Mouse (Mus musculus) heart, postnatal 0 days (tissue): ENCODE results near the gene Cnot6l. TPM values are rescaled to one million over a fixed set of nuclear protein-coding genes. Genes with fewer than 3 reads are reported as not detected.

Experiments used
- ATAC-seq: fragments of 200-750 bp; cut with Nextera tagmentation; 2 replicates; pipeline ENCODE4 v1.8.0; 2017; ENCODE audit warnings: low read depth, moderate number of reproducible peaks, moderate library complexity; ENCODE audit not compliant: insufficient read depth
- DNase-seq: peaks from one replicate; pipeline ENCODE4 v3.0.0-alpha.2; 2016; ENCODE audit warnings: low spot score
- H3K27ac ChIP-seq: fragments of 300-500 bp; sonication (generic); 2 replicates; pipeline ENCODE4 v1.5.1; 2014; ENCODE audit warnings: low read depth, mild to moderate bottlenecking
- H3K27me3 ChIP-seq: fragments of 300-500 bp; sonication (generic); 2 replicates; pipeline ENCODE4 v1.6.1; 2014; ENCODE audit warnings: low read length, mixed read lengths; ENCODE audit not compliant: control insufficient read depth, insufficient read depth
- H3K36me3 ChIP-seq: fragments of 300-500 bp; sonication (generic); replicated peaks from 2 replicates; pipeline ENCODE4 v1.6.1; 2014; ENCODE audit warnings: low read length, mixed read lengths; ENCODE audit not compliant: control insufficient read depth, insufficient read depth
- H3K4me1 ChIP-seq: fragments of 300-500 bp; sonication (generic); 2 replicates; pipeline ENCODE4 v1.6.1; 2014; ENCODE audit warnings: antibody characterized with exemption; ENCODE audit not compliant: control insufficient read depth, insufficient read depth
- H3K4me2 ChIP-seq: fragments of 300-500 bp; sonication (generic); 2 replicates; pipeline ENCODE4 v1.6.1; 2014; ENCODE audit warnings: low read depth, mild to moderate bottlenecking, low read length, moderate library complexity
- H3K4me3 ChIP-seq: fragments of 300-500 bp; sonication (generic); 2 replicates; pipeline ENCODE4 v1.5.1; 2014; ENCODE audit warnings: low read depth, low read length
- H3K9ac ChIP-seq: fragments of 300-500 bp; sonication (generic); replicated peaks from 2 replicates; pipeline ENCODE4 v1.6.1; 2014; ENCODE audit warnings: low read depth, low read length, mixed read lengths
- H3K9me3 ChIP-seq: fragments of 300-500 bp; sonication (generic); replicated peaks from 2 replicates; pipeline ENCODE4 v1.6.1; 2016; ENCODE audit warnings: low read length; ENCODE audit not compliant: control insufficient read depth
- CTCF ChIP-seq: IDR thresholded peaks from 2 replicates; pipeline ENCODE4 v1.5.1; 2016; ENCODE audit warnings: antibody characterized with exemption, control low read depth, low read depth
- EP300 ChIP-seq: IDR thresholded peaks from 2 replicates; pipeline ENCODE4 v1.6.1; 2016; ENCODE audit warnings: antibody characterized with exemption, low read depth
- WGBS: fragments of 180-500 bp; shearing (Covaris S2); extraction: QIAGEN DNeasy Blood & Tissue Kit; methylation state at CpG from one replicate; pipeline ENCODE4 v1.1.7; 2014; 5-methylcytosine and 5-hydroxymethylcytosine counted together
- polyA plus RNA-seq: library from polyadenylated mRNA; unstranded; fragments of >200 nt; fragmentation: Nextera tagmentation; extraction: Ambion mirVana; gene quantifications from 2 replicates; pipeline ENCODE4 v1.2.1, GENCODE M21; 2015
- total RNA-seq: library from RNA; depleted of rRNA; stranded (reverse); fragments of >200 nt; gene quantifications from 2 replicates; pipeline ENCODE4 v1.2.3, GENCODE M21; 2014; ENCODE audit warnings: low replicate concordance

Cnot6l gene
- total and polyA plus RNA-seq, 2 experiments from 2014 or later = 17.0 to 17.6 TPM

DNA sequence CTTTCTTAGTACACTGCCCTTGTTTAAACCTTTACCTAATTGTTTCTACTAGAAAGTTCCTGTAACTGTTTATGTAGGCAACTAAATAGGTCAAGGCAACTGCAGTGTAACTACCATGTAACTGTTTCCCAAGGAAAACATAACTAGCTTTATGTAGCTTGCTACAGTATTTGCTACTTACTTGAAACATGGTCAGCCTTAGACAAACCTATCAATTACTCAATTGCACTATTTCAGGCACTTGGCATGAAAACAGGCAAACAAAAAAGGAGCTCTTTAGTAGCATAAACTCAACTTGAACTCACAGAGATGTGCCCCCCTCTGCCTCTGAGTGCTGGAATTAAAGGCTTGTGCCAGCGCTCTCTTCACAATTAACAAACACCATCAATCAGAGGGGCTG is 37.1 kb downstream of the Cnot6l start:
- no peak overlapping the region for H3K4me3 ChIP-seq
- H3K36me3 ChIP-seq = peaks cover 7% of the 10 kb centered on the region; the same call in 1 of the 2 replicates
- no peaks in the 10 kb centered on the region for H3K27me3 ChIP-seq
- H3K4me1 ChIP-seq = no peaks in the 10 kb centered on the region
- DNase-seq (no peak), ATAC-seq (no peak)
- H3K9me3 ChIP-seq = no peaks in the 10 kb centered on the region
- WGBS = 96% methylated on average over 1 of the region's 1 CpGs
- no peak overlapping the region for H3K4me2 ChIP-seq
- no peak for TF ChIP-seq EP300
- no peak for TF ChIP-seq CTCF
- no peak overlapping the region for H3K9ac ChIP-seq
- H3K27ac ChIP-seq = no peak overlapping the region

DNA sequence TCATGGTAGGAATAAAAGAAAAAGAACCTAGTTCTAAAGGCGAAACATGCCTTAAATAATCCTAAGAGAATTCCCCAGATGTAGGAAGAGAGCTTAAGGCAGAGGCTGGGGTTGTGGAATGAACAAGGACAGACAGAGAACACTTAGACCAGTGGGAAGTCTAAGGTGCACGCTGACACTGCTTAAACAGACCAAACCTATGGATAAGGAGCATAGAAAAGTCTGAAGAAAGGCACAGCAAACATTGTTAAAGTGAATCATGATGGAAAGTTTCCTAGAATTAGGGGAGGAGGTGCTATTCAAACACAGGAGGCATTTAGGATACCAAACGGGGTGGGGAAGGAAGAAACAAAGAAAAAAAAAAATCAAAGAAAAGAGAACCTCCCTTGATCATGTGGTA is 49.0 kb downstream of the Cnot6l start:
- Histone ChIP-seq H3K27ac (no peak overlapping the region), H3K4me3 (no peak overlapping the region), H3K36me3 (peaks cover 8% of the 10 kb centered on the region), H3K9me3 (no peaks in the 10 kb centered on the region), H3K27me3 (no peaks in the 10 kb centered on the region), H3K4me2 (no peak overlapping the region), H3K4me1 (no peaks in the 10 kb centered on the region), H3K9ac (no peak overlapping the region)
- no peak for DNase-seq
- no peak for TF ChIP-seq CTCF
- TF ChIP-seq EP300 = no peak
- no peak for ATAC-seq
- WGBS = 87% methylated on average over 3 of the region's 3 CpGs

DNA sequence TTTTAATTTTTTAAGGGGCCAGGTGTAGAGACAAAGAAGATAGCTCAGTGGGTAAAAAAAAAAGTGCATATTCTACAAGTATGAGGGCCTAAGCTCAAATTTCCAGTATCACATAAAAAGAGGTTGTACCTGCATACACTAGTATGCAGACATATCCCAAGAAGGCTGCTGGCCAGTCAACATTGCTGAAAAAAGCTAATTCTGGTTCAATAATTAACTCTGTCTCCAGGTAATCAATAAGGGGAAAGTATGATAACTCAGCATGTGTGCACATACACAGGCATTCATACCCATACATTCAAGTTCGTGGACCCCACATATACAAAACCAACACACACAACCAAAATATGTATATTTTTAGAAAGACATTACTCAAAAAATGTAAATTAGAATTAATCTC is 59.3 kb downstream of the Cnot6l start:
- ATAC-seq = no peak
- H3K4me1 ChIP-seq = no peaks in the 10 kb centered on the region
- no peaks in the 10 kb centered on the region for H3K27me3 ChIP-seq
- no peak overlapping the region for H3K9ac ChIP-seq
- no peak for DNase-seq
- no peaks in the 10 kb centered on the region for H3K9me3 ChIP-seq
- no peak overlapping the region for H3K4me3 ChIP-seq
- no peak overlapping the region for H3K4me2 ChIP-seq
- WGBS = 100% methylated on average over 1 of the region's 1 CpGs
- H3K27ac ChIP-seq = no peak overlapping the region
- TF ChIP-seq EP300 = no peak
- TF ChIP-seq CTCF = no peak
- H3K36me3 ChIP-seq = peaks cover 20% of the 10 kb centered on the region

DNA sequence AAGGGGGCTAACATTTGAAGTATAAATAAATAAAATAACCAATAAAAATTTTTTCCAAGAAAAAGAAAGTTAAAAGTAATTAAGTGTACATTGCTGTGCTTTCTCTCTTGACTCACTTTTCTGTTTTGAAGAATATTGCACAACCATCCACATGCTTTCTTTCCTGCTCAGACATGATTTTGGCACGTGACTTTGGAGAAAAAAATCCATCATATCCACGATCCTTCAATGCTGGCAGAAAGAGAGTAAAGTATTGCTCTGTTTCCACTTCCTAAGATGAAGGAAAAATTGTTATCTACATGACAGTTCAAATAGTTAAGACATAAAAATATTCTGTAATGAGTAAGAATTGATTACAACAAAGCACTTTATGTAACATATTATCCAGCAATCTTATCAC is 72.5 kb downstream of the Cnot6l start:
- H3K9ac ChIP-seq = no peak overlapping the region
- H3K4me1 ChIP-seq = no peaks in the 10 kb centered on the region
- H3K9me3 ChIP-seq = no peaks in the 10 kb centered on the region
- H3K4me2 ChIP-seq = no peak overlapping the region
- H3K27ac ChIP-seq = no peak overlapping the region
- 82% methylated on average over 2 of the region's 2 CpGs for WGBS
- no peaks in the 10 kb centered on the region for H3K27me3 ChIP-seq
- no peak overlapping the region for H3K4me3 ChIP-seq
- peaks cover 11% of the 10 kb centered on the region for H3K36me3 ChIP-seq
- DNase-seq (no peak), ATAC-seq (no peak)
- TF ChIP-seq CTCF (no peak), EP300 (no peak)

DNA sequence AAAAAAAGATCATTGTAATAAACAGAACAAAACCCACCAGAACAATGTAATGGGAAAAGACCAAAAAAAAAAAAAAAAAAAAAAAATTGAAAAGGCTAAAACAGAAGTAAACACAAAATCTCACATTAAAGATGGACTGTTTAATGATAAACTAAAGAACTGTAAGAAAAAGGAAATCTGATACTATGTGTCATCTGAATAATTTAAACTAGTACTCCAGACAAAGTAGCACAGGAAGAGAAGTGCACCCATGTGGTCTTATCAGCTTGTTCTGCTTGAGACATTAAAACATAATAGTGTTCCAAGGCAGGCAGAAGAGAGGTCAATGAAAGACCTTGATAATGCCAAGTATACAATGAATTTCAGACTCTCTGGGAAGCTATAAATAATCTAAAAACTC is 78.6 kb downstream of the Cnot6l start:
- no peak for TF ChIP-seq EP300
- TF ChIP-seq CTCF = no peak
- no peak for DNase-seq
- no peak overlapping the region for H3K4me2 ChIP-seq
- no peaks in the 10 kb centered on the region for H3K9me3 ChIP-seq
- ATAC-seq = no peak
- H3K4me1 ChIP-seq = no peaks in the 10 kb centered on the region; the same call in 1 of the 2 replicates
- no peak overlapping the region for H3K4me3 ChIP-seq
- H3K27me3 ChIP-seq = no peaks in the 10 kb centered on the region
- peaks cover 18% of the 10 kb centered on the region for H3K36me3 ChIP-seq
- no peak overlapping the region for H3K27ac ChIP-seq
- no peak overlapping the region for H3K9ac ChIP-seq

DNA sequence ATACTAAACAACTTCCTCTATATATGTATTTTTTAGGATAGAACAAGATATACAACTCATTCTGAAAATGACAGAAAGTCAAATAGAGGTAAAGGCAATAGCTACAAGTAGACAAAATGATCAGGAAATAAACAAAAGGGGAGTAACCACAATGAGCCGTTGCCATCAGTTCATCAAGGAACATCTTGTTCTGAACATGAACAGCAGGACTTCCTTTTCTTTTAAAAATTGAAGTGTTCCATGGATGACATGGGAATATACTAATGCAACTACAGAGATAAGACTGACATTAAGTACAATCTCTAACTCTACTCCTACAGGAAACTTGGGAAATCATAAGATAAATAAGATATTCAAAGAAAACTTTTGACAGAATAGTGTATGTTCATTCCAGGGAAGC is 84.9 kb downstream of the Cnot6l start:
- peaks cover 31% of the 10 kb centered on the region for H3K36me3 ChIP-seq
- 60% methylated on average over 1 of the region's 1 CpGs for WGBS
- no peaks in the 10 kb centered on the region for H3K27me3 ChIP-seq
- no peak overlapping the region for H3K4me2 ChIP-seq
- H3K27ac ChIP-seq = no peak overlapping the region
- no peaks in the 10 kb centered on the region for H3K4me1 ChIP-seq
- DNase-seq = no peak
- TF ChIP-seq CTCF (no peak), EP300 (no peak)
- H3K9me3 ChIP-seq = no peaks in the 10 kb centered on the region
- no peak for ATAC-seq
- H3K9ac ChIP-seq = no peak overlapping the region
- H3K4me3 ChIP-seq = no peak overlapping the region
